Mouse (Mus musculus) heart, postnatal 4 days (tissue): ENCODE measurements around the gene Eftud2. TPM values are rescaled to one million over a fixed set of nuclear protein-coding genes. Genes with fewer than 3 reads are reported as not detected.
A peak's percentile ranks its signal among the peaks of the same experiment; 100 is the strongest.

Experiments used
- DNase-seq: peaks from one replicate; pipeline ENCODE4 v3.0.0; 2021
- total RNA-seq, 2 experiments: library from RNA; stranded (reverse); gene quantifications; 2 replicates each; pipeline ENCODE4 v1.2.3; 2021

Gene Eftud2
- total RNA-seq, 2 experiments from 2014 or later: 71.6 to 78.1 TPM

DNA sequence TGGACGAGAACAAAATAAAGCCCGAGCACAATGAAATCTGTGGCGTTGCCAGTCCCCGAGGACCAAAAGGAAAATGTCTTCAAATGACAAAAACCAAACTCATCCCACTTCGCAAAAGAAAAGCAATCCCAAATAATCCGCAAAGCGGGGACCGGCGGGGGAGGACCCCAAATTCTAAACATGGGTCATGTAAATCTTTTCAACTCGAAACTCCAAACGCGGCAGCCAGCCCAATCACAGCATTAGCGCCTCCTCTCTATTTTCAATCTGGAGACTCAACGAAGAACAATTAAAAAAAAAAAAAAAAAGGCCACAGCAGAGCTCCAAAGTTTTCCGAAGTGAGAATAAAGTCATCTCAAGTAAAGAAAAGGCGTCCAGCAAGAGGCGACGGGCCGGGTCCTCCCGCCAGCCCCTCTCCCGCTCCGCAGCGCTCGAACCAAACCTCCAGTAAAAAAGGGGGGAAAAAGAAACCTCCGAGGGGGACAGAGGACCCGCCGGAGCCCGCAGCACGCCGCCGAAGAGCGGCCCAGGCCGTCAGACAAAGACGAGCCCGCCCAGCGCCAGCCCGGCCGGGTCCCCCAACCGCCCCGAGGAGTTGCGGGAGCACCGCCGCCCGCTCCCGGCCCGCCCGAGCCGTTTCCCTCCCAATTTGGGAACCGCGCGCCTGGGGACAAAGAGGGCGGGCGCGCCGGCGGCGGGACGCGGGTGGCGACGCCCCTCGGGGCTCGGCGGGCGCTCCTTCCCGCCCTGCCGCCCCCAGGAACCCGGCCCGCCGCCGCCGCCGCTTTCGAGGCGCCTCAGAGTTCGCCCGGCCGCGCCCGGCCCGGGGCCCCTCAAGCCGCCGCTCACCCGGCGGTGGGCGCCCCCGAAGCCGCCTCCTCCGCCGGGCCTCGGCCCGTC, 62.4 kb downstream of the Eftud2 start:
- DNase-seq: peak; percentile 67

- no peak for DNase-seq
Measured at GRCm38 (mm10) chr11:102814881-102815280, 65.9 kb downstream of the Eftud2 start.

DNA sequence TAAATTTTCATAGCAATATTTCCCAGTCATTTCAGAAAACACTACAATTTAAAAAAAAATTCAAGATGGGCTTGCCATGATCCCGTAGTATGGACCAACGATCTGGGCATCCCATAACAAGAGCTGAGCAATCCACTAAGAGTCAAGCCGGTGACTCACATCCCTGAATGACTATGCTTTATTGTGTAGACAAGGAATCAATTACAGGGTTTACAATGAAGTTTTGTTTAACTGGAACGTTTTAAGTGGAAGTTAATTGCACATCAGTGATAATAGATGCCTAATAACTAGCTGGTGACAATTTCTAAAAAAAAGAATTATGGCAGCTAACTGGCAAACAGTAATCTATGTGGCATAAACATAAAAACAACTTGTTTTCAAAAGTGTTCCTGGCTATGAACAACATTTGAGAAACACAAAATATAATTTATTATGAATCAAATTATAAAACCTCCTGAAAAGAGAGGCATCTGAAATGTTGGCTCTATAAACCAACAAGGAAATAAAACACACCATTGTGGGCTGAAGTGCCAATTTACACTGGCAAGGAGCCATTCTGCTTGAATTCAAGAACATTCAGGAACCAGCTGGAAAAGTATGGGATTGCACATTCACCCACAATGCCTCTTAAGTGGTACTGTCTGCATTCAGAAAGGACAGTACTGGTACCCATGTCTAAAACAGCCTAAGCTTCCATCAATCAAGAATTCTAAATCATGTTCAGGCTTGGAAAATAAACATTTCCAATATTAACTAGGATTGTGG, 69.9 kb downstream of the Eftud2 start:
- DNase-seq: no peak

DNA sequence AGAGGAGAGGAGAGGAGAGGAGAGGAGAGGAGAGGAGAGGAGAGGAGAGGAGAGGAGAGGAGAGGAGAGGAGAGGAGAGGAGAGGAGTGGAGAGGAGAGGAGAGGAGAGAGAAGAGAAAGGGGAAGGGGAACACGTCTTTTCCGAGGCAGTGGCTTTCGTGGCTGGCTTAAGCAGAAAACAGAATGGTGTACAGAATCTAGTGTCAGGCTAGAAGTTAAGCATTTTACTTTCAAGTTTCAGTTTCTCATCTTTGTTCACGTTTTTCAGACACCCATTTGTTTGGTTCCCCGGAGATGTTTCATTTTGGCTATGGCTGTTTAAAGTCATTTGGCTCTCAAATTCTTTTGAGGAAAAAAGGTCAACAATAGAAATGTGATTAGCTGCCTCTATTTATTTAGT, 72.5 kb downstream of the Eftud2 start:
- no peak for DNase-seq

DNA sequence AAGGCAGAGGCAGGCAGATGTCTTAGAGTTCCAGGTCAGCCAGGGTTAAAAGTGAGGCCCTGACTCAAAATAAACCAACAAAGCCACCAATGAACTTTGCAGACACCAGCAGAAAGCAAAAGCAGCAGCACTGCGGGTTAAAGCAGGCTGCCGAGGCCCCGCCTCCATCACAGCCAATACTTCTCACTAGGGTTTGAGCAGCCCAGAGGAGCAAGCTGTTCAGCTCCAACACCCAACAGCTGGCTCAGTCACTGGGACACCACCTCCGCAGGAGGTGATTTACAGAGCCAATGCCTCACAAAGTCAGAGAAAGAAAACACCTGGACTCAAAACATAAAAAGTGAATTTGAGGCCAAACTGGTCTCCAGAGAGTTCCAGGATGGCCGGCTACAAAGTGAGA, 77.3 kb downstream of the Eftud2 start:
- DNase-seq: no peak

DNA sequence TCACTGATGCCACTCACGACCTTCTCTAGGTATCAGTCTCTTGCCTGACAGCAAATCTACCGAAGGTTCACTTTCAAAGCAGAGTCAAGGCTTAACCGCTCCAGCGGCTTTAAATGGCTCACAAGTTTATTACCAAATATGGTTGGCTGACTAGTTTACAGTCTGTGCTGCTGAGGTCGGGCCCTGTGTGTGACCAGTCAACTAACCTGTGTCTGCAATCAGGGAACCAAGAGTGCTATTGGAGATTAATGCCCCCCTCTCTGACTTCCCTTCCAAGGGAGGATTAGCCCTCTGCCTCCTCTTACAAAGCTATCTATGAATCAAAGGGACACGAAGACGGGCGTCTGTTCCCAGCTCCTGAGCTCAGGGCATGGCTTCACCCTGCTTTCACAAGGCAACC, 86.6 kb downstream of the Eftud2 start:
- DNase-seq: no peak

- DNase-seq: no peak
Measured at GRCm38 (mm10) chr11:102791682-102792445, 88.9 kb downstream of the Eftud2 start.

Other genes starting within 250 kb of the Eftud2 start
- under 1 TPM; 0.09 to 0.33 TPM for gene Meioc, start 217.3 kb downstream of the Eftud2 start, total RNA-seq
- 10 to 100 TPM; 21.8 to 23.2 TPM for gene Ccdc43, start 183.2 kb downstream of the Eftud2 start, total RNA-seq
- 1 to 10 TPM; 6.9 TPM for gene Adam11, start 119.5 kb downstream of the Eftud2 start, total RNA-seq
- gene Gjc1, start 61.3 kb downstream of the Eftud2 start, total RNA-seq: 10 to 100 TPM; 78.3 to 83.0 TPM
- gene Higd1b, start 45.1 kb downstream of the Eftud2 start, total RNA-seq: 1 to 10 TPM; 9.3 to 9.8 TPM
- under 1 TPM in 1 of 2 experiments, not detected in 1; 0.54 TPM for gene Ccdc103, start 219 bp upstream of the Eftud2 start, total RNA-seq
- not detected for gene Fam187a, start 4.2 kb upstream of the Eftud2 start, total RNA-seq
- under 1 TPM; 0.14 to 0.26 TPM for gene Gfap, start 19.9 kb upstream of the Eftud2 start, total RNA-seq
- 10 to 100 TPM; 16.7 to 17.8 TPM for gene Kif18b, start 44.1 kb upstream of the Eftud2 start, total RNA-seq
- under 1 TPM; 0.36 to 0.55 TPM for gene C1ql1, start 65.7 kb upstream of the Eftud2 start, total RNA-seq
- 10 to 100 TPM; 57.6 to 62.7 TPM for gene Nmt1, start 147.2 kb upstream of the Eftud2 start, total RNA-seq
- 10 to 100 TPM; 76.4 to 77.9 TPM for gene Dcakd, start 147.3 kb upstream of the Eftud2 start, total RNA-seq
- 10 to 100 TPM; 28.0 to 34.8 TPM for gene Plcd3, start 220.7 kb upstream of the Eftud2 start, total RNA-seq
- gene Acbd4, start 220.7 kb upstream of the Eftud2 start, total RNA-seq: 10 to 100 TPM; 25.9 to 29.2 TPM
- gene Hexim1, start 235.2 kb upstream of the Eftud2 start, total RNA-seq: 10 to 100 TPM; 14.8 to 15.7 TPM